Mouse (Mus musculus) hindbrain, embryonic 11.5 days (tissue): ENCODE data around the gene Myo19. TPM values are rescaled to one million over a fixed set of nuclear protein-coding genes. Genes with fewer than 3 reads are reported as not detected.
A peak's percentile ranks its signal among the peaks of the same experiment; 100 is the strongest.

Experiments used
- ATAC-seq: fragments of 200-750 bp; cut with Nextera tagmentation; 2 replicates; pipeline ENCODE4 v1.8.0; 2017; ENCODE audit warnings: mild to moderate bottlenecking, moderate TSS enrichment, moderate library complexity; ENCODE audit not compliant: low FRiP score
- DNase-seq: peaks from one replicate; pipeline ENCODE4 v3.0.0-alpha.2; 2015; ENCODE audit warnings: low spot score
- H3K27ac ChIP-seq: fragments of 300-500 bp; sonication (generic); 2 replicates; pipeline ENCODE4 v1.5.1; 2014; ENCODE audit warnings: mild to moderate bottlenecking, low read depth, low read length
- H3K27me3 ChIP-seq: fragments of 300-500 bp; sonication (generic); 2 replicates; pipeline ENCODE4 v1.6.1; 2014; ENCODE audit warnings: mild to moderate bottlenecking, low read length, moderate library complexity, mixed read lengths; ENCODE audit not compliant: control insufficient read depth, insufficient read depth
- H3K36me3 ChIP-seq: fragments of 300-500 bp; sonication (generic); 2 replicates; pipeline ENCODE4 v1.6.1; 2014; ENCODE audit warnings: mild to moderate bottlenecking, low read length, moderate library complexity, mixed read lengths; ENCODE audit not compliant: control insufficient read depth, insufficient read depth
- H3K4me1 ChIP-seq: fragments of 300-500 bp; sonication (generic); replicated peaks from 2 replicates; pipeline ENCODE4 v1.6.1; 2014; ENCODE audit warnings: low read length, mixed read lengths; ENCODE audit not compliant: control insufficient read depth, insufficient read depth
- H3K4me2 ChIP-seq: fragments of 300-500 bp; sonication (generic); replicated peaks from 2 replicates; pipeline ENCODE4 v1.6.1; 2014; ENCODE audit warnings: mild to moderate bottlenecking, low read depth, low read length
- H3K4me3 ChIP-seq: fragments of 300-500 bp; sonication (generic); 2 replicates; pipeline ENCODE4 v1.5.1; 2014; ENCODE audit warnings: low read depth, low read length
- H3K9ac ChIP-seq: fragments of 300-500 bp; sonication (generic); 2 replicates; pipeline ENCODE4 v1.6.1; 2014; ENCODE audit warnings: low read depth, low read length
- H3K9me3 ChIP-seq: fragments of 300-500 bp; sonication (generic); 2 replicates; pipeline ENCODE4 v1.6.1; 2016; ENCODE audit warnings: low read length; ENCODE audit not compliant: control insufficient read depth
- WGBS: fragments of 180-500 bp; shearing (Covaris S2); extraction: QIAGEN DNeasy Blood & Tissue Kit; methylation state at CpG from one replicate; pipeline ENCODE4 v1.1.7; 2014; 5-methylcytosine and 5-hydroxymethylcytosine counted together
- polyA plus RNA-seq: library from polyadenylated mRNA; unstranded; fragments of >200 nt; fragmentation: Nextera tagmentation; extraction: Ambion mirVana; gene quantifications from 2 replicates; pipeline ENCODE4 v1.2.1, GENCODE M21; 2014

The Myo19 gene
- polyA plus RNA-seq, 1 experiment from 2014 or later: 7.2 TPM

DNA sequence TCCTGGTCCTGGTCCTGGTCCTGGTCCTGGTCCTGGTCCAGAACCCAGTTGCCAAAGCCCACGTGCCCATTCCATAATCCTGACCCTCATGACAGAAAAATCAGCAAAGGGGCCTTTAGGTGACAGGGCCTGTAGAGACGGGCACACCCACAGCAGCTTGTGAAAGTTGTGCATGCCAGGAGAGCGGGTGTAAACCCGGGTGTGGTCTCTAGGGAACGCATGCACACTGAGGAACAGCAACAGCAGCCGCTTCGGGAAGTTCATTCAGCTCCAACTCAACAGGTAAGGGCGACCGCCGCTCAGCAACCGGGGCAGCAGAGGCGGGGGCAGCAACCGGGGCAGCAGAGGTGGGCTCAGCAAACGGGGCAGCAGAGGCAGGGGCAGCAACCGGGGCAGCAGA lies 13.2 kb downstream of the Myo19 start:
- H3K4me1 ChIP-seq: no peaks in the 10 kb centered on the region
- no peak overlapping the region for H3K4me3 ChIP-seq
- no peaks in the 10 kb centered on the region for H3K9me3 ChIP-seq
- ATAC-seq: no peak
- H3K4me2 ChIP-seq: no peak overlapping the region
- no peak for DNase-seq
- no peak overlapping the region for H3K27ac ChIP-seq
- no peaks in the 10 kb centered on the region for H3K27me3 ChIP-seq
- no peak overlapping the region for H3K9ac ChIP-seq
- 92% methylated on average over 15 of the region's 15 CpGs for WGBS
- peaks cover 8% of the 10 kb centered on the region; the same call in 1 of the 2 replicates for H3K36me3 ChIP-seq

GRCm38 (mm10) chr11:84904597-84905144 lies 24.7 kb downstream of the Myo19 start:
- WGBS: 86% methylated on average over 9 of the region's 9 CpGs
- no peak for ATAC-seq
- no peak overlapping the region for H3K4me2 ChIP-seq
- DNase-seq: no peak
- no peaks in the 10 kb centered on the region for H3K27me3 ChIP-seq
- no peak overlapping the region for H3K27ac ChIP-seq
- peaks cover 15% of the 10 kb centered on the region for H3K36me3 ChIP-seq
- H3K9me3 ChIP-seq: no peaks in the 10 kb centered on the region
- no peak overlapping the region for H3K4me3 ChIP-seq
- no peak overlapping the region for H3K9ac ChIP-seq
- no peaks in the 10 kb centered on the region for H3K4me1 ChIP-seq

GRCm38 (mm10) chr11:84907081-84907480 lies 27.1 kb downstream of the Myo19 start:
- DNase-seq: no peak
- no peak overlapping the region for H3K4me2 ChIP-seq
- H3K9me3 ChIP-seq: no peaks in the 10 kb centered on the region
- H3K9ac ChIP-seq: no peak overlapping the region
- WGBS: 78% methylated on average over 3 of the region's 3 CpGs
- no peak for ATAC-seq
- no peaks in the 10 kb centered on the region for H3K27me3 ChIP-seq
- H3K4me3 ChIP-seq: no peak overlapping the region
- H3K27ac ChIP-seq: no peak overlapping the region
- no peaks in the 10 kb centered on the region for H3K4me1 ChIP-seq
- H3K36me3 ChIP-seq: peaks cover 7% of the 10 kb centered on the region; the same call in 1 of the 2 replicates

- H3K36me3 ChIP-seq: peaks cover 4% of the 10 kb centered on the region; the same call in 1 of the 2 replicates
- H3K9ac ChIP-seq: no peak overlapping the region
- no peak overlapping the region for H3K4me3 ChIP-seq
- DNase-seq: no peak
- WGBS: 92% methylated on average over 6 of the region's 6 CpGs
- no peak for ATAC-seq
- H3K27ac ChIP-seq: no peak overlapping the region
- no peak overlapping the region for H3K4me2 ChIP-seq
- H3K9me3 ChIP-seq: no peaks in the 10 kb centered on the region
- no peaks in the 10 kb centered on the region for H3K27me3 ChIP-seq
- no peaks in the 10 kb centered on the region for H3K4me1 ChIP-seq
Observed at GRCm38 (mm10) chr11:84908480-84908879, 28.5 kb downstream of the Myo19 start.

DNA sequence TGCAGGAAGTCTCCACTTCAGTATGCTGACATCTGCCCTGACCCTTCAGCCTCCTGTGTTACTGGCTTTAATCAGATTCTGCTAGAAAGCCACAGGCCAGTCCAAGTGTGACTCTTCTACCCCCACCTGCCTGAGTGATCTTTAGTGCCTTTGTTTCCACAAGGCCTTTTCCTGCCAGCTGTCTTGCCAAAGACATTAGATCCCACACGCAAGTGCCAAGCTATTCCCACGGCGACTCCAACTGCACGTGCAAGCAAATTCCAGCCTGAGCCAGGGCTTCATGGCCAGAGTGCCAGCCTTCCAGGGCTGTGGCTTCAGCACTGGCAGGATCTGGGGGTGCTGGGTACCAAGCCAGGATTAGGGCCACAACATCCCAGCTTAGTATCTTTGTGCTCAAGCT lies 30.5 kb downstream of the Myo19 start:
- Histone ChIP-seq H3K4me1 (no peaks in the 10 kb centered on the region), H3K36me3 (no peaks in the 10 kb centered on the region; the same call in 1 of the 2 replicates), H3K4me2 (no peak overlapping the region), H3K27ac (no peak overlapping the region), H3K9ac (no peak overlapping the region), H3K27me3 (no peaks in the 10 kb centered on the region), H3K4me3 (no peak overlapping the region), H3K9me3 (no peaks in the 10 kb centered on the region)
- DNase-seq (no peak), ATAC-seq (no peak)
- 85% methylated on average over 4 of the region's 4 CpGs for WGBS

GRCm38 (mm10) chr11:84914673-84915072 lies 34.7 kb downstream of the Myo19 start:
- ATAC-seq (no peak), DNase-seq (no peak)
- Histone ChIP-seq H3K9ac (no peak overlapping the region), H3K4me2 (0 out of 2 replicates have a peak overlapping the region, but pooled peaks have one; percentile 12), H3K4me1 (no peaks in the 10 kb centered on the region), H3K27me3 (no peaks in the 10 kb centered on the region), H3K9me3 (no peaks in the 10 kb centered on the region), H3K27ac (no peak overlapping the region), H3K4me3 (no peak overlapping the region), H3K36me3 (no peaks in the 10 kb centered on the region)
- 80% methylated on average over 5 of the region's 5 CpGs for WGBS

DNA sequence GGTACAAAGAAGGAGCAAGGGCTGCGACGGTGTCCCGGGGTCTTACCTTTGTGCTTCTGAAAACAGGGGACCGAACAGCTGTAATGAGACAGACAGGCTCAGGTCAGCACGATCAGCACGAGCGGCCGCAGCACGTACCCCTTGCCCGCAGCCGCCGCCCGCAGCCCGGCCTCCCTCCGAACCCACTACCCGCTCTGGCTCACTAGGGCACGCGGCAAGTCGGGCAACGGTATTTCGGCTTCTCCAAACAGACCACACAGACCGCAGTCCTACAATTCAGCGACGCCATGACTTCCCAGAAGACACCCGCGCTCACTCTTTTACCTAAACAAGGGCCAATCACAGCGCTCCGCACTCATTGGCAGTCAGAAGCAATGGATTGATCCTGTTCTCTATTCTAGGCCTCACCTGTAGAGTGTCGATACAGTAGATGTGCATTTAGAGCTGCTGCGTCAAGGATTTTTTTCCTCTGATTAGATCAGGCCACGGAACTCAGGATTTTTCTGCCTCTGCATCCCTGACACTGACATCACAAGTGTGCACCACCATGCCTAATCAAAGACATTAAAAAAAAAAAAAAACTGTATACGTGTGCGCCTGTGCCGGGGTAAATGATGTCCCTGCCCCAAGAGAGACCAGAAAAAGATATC lies 36.2 kb downstream of the Myo19 start, which contains the start of gene Znhit3:
Gene Znhit3 (minus strand): TSS at position 314 of the 650 bp plus-strand sequence.
- no peaks in the 10 kb centered on the region for H3K9me3 ChIP-seq
- H3K4me1 ChIP-seq: no peaks in the 10 kb centered on the region
- H3K4me3 ChIP-seq: peak within 1 kb of the TSS; percentile 84
- DNase-seq: peak; percentile 84
- no peaks in the 10 kb centered on the region for H3K36me3 ChIP-seq
- H3K27me3 ChIP-seq: no peaks in the 10 kb centered on the region
- peak within 1 kb of the TSS; percentile 75 for H3K4me2 ChIP-seq
- no peak within 1 kb of the TSS for H3K27ac ChIP-seq
- ATAC-seq: peak; percentile 80
- H3K9ac ChIP-seq: peak within 1 kb of the TSS; percentile 82
- WGBS: 4% methylated on average over 33 of the region's 34 CpGs

DNA sequence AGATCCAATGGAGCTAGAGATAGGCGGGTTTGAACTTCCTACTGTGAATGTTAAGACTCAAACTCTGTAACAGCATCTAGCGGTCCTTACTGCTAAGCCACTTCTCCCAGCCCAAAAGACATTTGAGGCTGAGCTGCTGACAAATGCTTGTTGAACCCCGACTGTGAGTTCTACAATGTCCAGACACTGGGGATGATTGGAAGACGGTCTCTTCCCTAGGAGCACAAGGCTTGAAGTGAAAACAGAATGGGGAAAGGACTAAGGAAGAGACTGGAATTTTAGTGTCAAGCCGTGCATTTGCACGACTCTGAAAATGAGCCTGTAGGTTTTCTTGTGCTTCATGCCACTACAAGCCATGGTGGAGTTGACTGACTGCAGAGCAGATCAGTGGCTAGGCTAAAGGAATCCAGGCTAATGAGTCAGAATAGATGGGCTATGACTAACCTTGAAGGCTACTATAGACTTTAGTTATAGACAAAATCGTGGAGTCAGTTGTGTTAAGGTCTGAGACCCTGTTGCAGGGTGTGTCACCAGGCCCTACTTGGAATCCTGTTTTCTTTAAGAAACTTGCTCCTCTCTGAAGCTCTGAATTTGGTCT lies 36.9 kb downstream of the Myo19 start:
- Histone ChIP-seq H3K9ac (peak overlapping the region; percentile 46), H3K36me3 (no peaks in the 10 kb centered on the region), H3K27me3 (no peaks in the 10 kb centered on the region), H3K4me2 (peak overlapping the region; percentile 26), H3K9me3 (no peaks in the 10 kb centered on the region), H3K4me1 (no peaks in the 10 kb centered on the region), H3K27ac (no peak overlapping the region), H3K4me3 (peak overlapping the region; percentile 84)
- ATAC-seq (no peak), DNase-seq (peak; percentile 16)
- WGBS: 64% methylated on average over 7 of the region's 7 CpGs
